Mouse (Mus musculus) forelimb bud, embryonic 11.5 days (tissue): ENCODE measurements at regions not wholly inside any gene's neighbourhood (a gene's known extent, or its start where the extent isn't known, plus 50 kb on each side); places are given as distances from the start of the nearest gene placed in this dataset.

Experiments used
- DNase-seq: peaks from one replicate; pipeline ENCODE4 v3.0.0-alpha.2; 2012; ENCODE audit warnings: low read depth, low spot score

GRCm38 (mm10) chr16:80196302-80196701, 1004.2 kb upstream of the Ncam2 start:
- no peak for DNase-seq

- no peak for DNase-seq
Measured at GRCm38 (mm10) chr16:80202811-80203210, 997.7 kb upstream of the Ncam2 start.

GRCm38 (mm10) chr16:80212769-80213168, 987.7 kb upstream of the Ncam2 start:
- DNase-seq: no peak

GRCm38 (mm10) chr16:80255441-80255840, 945.1 kb upstream of the Ncam2 start:
- DNase-seq: no peak

GRCm38 (mm10) chr16:80266151-80266617, 934.3 kb upstream of the Ncam2 start:
- DNase-seq: peak; percentile 5

GRCm38 (mm10) chr16:80272291-80273123, 928.0 kb upstream of the Ncam2 start:
- peak; percentile 40 for DNase-seq
